Mouse (Mus musculus) kidney, adult 8-10 months (tissue): ENCODE measurements at regions not wholly inside any gene's neighbourhood (a gene's known extent, or its start where the extent isn't known, plus 50 kb on each side); places are given as distances from the start of the nearest gene placed in this dataset.

Source experiments
- DNase-seq, 2 experiments: peaks; one replicate each; pipeline ENCODE4 v3.0.0; 2022

GRCm38 (mm10) chr12:26532823-26533640, 64.0 kb downstream of the Cmpk2 start:
- DNase-seq = peak; percentile 52 to 78

- DNase-seq = no peak
Observed at GRCm38 (mm10) chr12:26532076-26532475, 63.1 kb downstream of the Cmpk2 start.
